ENCODE assay signal across 7 mouse cellular contexts in the genomic region with DNA sequence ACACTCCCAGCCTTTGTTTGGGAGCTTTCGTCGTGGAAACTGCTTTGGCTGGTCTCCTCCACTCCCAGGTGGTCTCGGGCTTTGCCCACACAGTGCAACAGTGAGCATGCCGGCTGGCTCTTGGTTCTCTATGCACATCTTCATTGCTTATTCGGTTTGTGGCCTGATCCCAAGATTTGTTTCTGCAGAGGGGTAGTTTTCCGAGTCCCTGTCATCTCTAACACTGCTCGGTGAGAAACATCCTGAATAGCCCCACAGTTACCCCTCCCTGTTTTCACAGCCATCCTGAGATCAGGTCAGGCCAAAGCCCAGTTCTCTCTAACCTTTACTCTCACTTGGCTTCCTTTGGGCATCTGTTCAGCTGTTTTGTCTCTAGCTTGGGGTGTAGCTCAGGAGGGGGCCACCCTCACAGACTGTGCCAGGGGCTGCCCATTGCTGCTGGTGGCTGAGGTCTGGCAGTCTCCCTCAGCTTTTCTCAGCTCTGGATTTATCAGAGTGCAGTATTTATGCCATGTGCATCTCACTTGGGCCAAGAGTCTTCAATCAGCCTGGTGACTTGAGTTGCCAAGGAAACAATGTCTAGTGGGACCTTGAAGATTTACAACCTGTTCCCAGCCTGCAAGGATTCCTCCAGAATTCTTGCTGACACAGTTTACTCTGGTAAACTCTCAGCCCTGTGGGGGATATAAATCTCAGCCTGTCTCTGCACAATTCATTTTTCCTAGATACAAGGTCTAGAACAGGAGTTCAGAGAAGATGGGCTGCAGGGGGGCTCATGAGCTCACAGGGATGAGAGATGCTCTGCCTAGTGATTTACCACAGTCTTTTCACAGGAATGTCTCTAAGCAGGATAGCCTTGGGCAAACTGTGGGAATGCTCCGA.
DNase-seq lines count a peak whose midpoint lies in the region; ATAC-seq and TF ChIP-seq lines count a peak whose summit lies in the region.

No protein-coding gene starts in this region.

- H3K36me3 ChIP-seq in hindbrain, postnatal 0 days (ENCODE audit: insufficient read depth, low read length) = no peaks in the 10 kb centered on the region

- WGBS in hindbrain, postnatal 0 days = 13% methylated on average over 8 of the region's 8 CpGs

- DNase-seq in left cerebral cortex, postnatal 10 days (ENCODE audit: extremely low spot score in 1 of 2, low spot score in 2 of 2) = peak; percentile 37 to 48
- no peak for DNase-seq in left cerebral cortex, adult 18-20 months (ENCODE audit: low spot score in 2 of 2)
- peak; percentile 63 for DNase-seq in embryo, embryonic 11 days
- peak; percentile 86 for DNase-seq in hindbrain, postnatal 0 days (ENCODE audit: low spot score)
- DNase-seq in mesoderm, embryonic 11.5 days (ENCODE audit: low read depth, low spot score) = peak; percentile 90
- DNase-seq in spleen, postnatal 10 days (ENCODE audit: low spot score in 2 of 2) = no peak
- no peak for DNase-seq in thymus, postnatal 0 days (ENCODE audit: low spot score)

- no peak overlapping the region for H3K4me2 ChIP-seq in hindbrain, postnatal 0 days (ENCODE audit: low read depth, low read length)

- no peaks in the 10 kb centered on the region for H3K27me3 ChIP-seq in hindbrain, postnatal 0 days (ENCODE audit: insufficient read depth, low read length)

- ATAC-seq in hindbrain, postnatal 0 days = peak; percentile 88

- no peaks in the 10 kb centered on the region for H3K9me3 ChIP-seq in hindbrain, postnatal 0 days (ENCODE audit: low read length)

- no peak overlapping the region for H3K9ac ChIP-seq in hindbrain, postnatal 0 days (replicated peaks; ENCODE audit: low read length)

- peak overlapping the region; percentile 77 for H3K27ac ChIP-seq in hindbrain, postnatal 0 days

- no peak overlapping the region for H3K4me3 ChIP-seq in hindbrain, postnatal 0 days (ENCODE audit: low read length)

- H3K4me1 ChIP-seq in hindbrain, postnatal 0 days (ENCODE audit: insufficient read depth, low read length) = peaks cover 25% of the 10 kb centered on the region

- no peak for TF ChIP-seq CTCF in hindbrain, postnatal 0 days (IDR thresholded peaks at IDR 0.05; ENCODE audit: low read depth)

- intact Hi-C loops in left cerebral cortex, postnatal 10 days (cut with DNase I) = no loop called here

Comparison
In these comparisons a context has a peak if more than half of its experiments do, and no peak if none do; other contexts are left out.
1. DNase-seq: peak in left cerebral cortex, postnatal 10 days (2 of 2), embryo, embryonic 11 days (single experiment), hindbrain, postnatal 0 days (single experiment) and mesoderm, embryonic 11.5 days (single experiment); none in left cerebral cortex, adult 18-20 months (0 of 2), spleen, postnatal 10 days (0 of 2) and thymus, postnatal 0 days (single experiment).